Mouse (Mus musculus) heart, embryonic 13.5 days (tissue): ENCODE results near the gene Gm16867. TPM values are rescaled to one million over a fixed set of nuclear protein-coding genes. Genes with fewer than 3 reads are reported as not detected.
"Not testable (repeated sequence)": the region's sequence is repeated elsewhere in the genome, so short reads cannot be mapped to it uniquely, and the experiment has no call there.

Experiments used
- ATAC-seq: fragments of 200-750 bp; cut with Nextera tagmentation; 2 replicates; pipeline ENCODE4 v1.8.0; 2017; ENCODE audit warnings: moderate TSS enrichment; ENCODE audit not compliant: insufficient number of reproducible peaks, low FRiP score, low TSS enrichment; ENCODE audit errors: extremely low read depth
- H3K27ac ChIP-seq: fragments of 300-500 bp; sonication (generic); replicated peaks from 2 replicates; pipeline ENCODE4 v1.5.1; 2015; ENCODE audit warnings: moderate library complexity, mild to moderate bottlenecking, inconsistent platforms
- H3K27me3 ChIP-seq: fragments of 300-500 bp; sonication (generic); replicated peaks from 2 replicates; pipeline ENCODE4 v1.6.1; 2015; ENCODE audit warnings: mild to moderate bottlenecking, inconsistent platforms
- H3K36me3 ChIP-seq: fragments of 300-500 bp; sonication (generic); 2 replicates; pipeline ENCODE4 v1.6.1; 2015; ENCODE audit warnings: mild to moderate bottlenecking, inconsistent platforms
- H3K4me1 ChIP-seq: fragments of 300-500 bp; sonication (generic); 2 replicates; pipeline ENCODE4 v1.6.1; 2015; ENCODE audit warnings: inconsistent platforms
- H3K4me2 ChIP-seq: fragments of 300-500 bp; sonication (generic); 2 replicates; pipeline ENCODE4 v1.6.1; 2015; ENCODE audit warnings: inconsistent platforms, mild to moderate bottlenecking, moderate library complexity
- H3K4me3 ChIP-seq: fragments of 300-500 bp; sonication (generic); 2 replicates; pipeline ENCODE4 v1.5.1; 2015; ENCODE audit warnings: moderate library complexity, mild to moderate bottlenecking, inconsistent platforms
- H3K9ac ChIP-seq: fragments of 300-500 bp; sonication (generic); 2 replicates; pipeline ENCODE4 v1.6.1; 2015; ENCODE audit warnings: inconsistent platforms, mild to moderate bottlenecking, moderate library complexity
- H3K9me3 ChIP-seq: fragments of 300-500 bp; sonication (generic); 2 replicates; pipeline ENCODE4 v1.6.1; 2016; ENCODE audit warnings: inconsistent platforms
- WGBS: fragments of 180-500 bp; shearing (Covaris S2); methylation state at CpG from one replicate; pipeline ENCODE4 v1.1.7; 2015; ENCODE audit warnings: mixed read lengths; 5-methylcytosine and 5-hydroxymethylcytosine counted together
- polyA plus RNA-seq: library from polyadenylated mRNA; unstranded; fragments of >200 nt; fragmentation: Nextera tagmentation; extraction: Ambion mirVana; gene quantifications from 2 replicates; pipeline ENCODE4 v1.2.1, GENCODE M21; 2015

Gene Gm16867
- polyA plus RNA-seq, 1 experiment from 2014 or later: not detected

GRCm38 (mm10) chr14:69502440-69503150, 567 bp downstream of the Gm16867 start:
- not testable (repeated sequence) for H3K4me1 ChIP-seq, H3K27ac ChIP-seq, H3K36me3 ChIP-seq, H3K4me3 ChIP-seq, H3K27me3 ChIP-seq, H3K9me3 ChIP-seq, H3K9ac ChIP-seq, H3K4me2 ChIP-seq
- no CpG with 5 or more reads among the region's 73 CpGs for WGBS
- peak; percentile 35 for ATAC-seq

- H3K36me3 ChIP-seq, H3K4me1 ChIP-seq, H3K27ac ChIP-seq, H3K4me3 ChIP-seq, H3K9ac ChIP-seq, H3K27me3 ChIP-seq, ATAC-seq, H3K9me3 ChIP-seq, H3K4me2 ChIP-seq: not testable (repeated sequence)
These were observed 6.9 kb downstream of the Gm16867 start for GRCm38 (mm10) chr14:69496259-69496658.

- not testable (repeated sequence) for H3K36me3 ChIP-seq
- WGBS: no CpG with 5 or more reads among the region's 2 CpGs
These were observed 8.2 kb downstream of the Gm16867 start for GRCm38 (mm10) chr14:69494946-69495345.

GRCm38 (mm10) chr14:69494522-69494921, 8.6 kb downstream of the Gm16867 start:
- H3K4me1 ChIP-seq, H3K4me2 ChIP-seq, H3K9me3 ChIP-seq, H3K9ac ChIP-seq, H3K36me3 ChIP-seq, H3K4me3 ChIP-seq, H3K27ac ChIP-seq, ATAC-seq, H3K27me3 ChIP-seq: not testable (repeated sequence)
- no CpG with 5 or more reads among the region's 3 CpGs for WGBS

More at GRCm38 (mm10) chr14:69494946-69495345, 8.2 kb downstream of the Gm16867 start:
- H3K4me2 ChIP-seq, H3K4me3 ChIP-seq, H3K4me1 ChIP-seq, H3K27me3 ChIP-seq, H3K27ac ChIP-seq, H3K9me3 ChIP-seq, H3K9ac ChIP-seq, ATAC-seq: not testable (repeated sequence)

- not testable (repeated sequence) for H3K27ac ChIP-seq, H3K4me3 ChIP-seq, H3K4me2 ChIP-seq, H3K9me3 ChIP-seq, H3K4me1 ChIP-seq, H3K36me3 ChIP-seq, H3K27me3 ChIP-seq, H3K9ac ChIP-seq
- ATAC-seq: 0 out of 2 replicates have a peak, but pooled peaks have one; percentile 31
- WGBS: no CpG with 5 or more reads among the region's 10 CpGs
These were observed 15.2 kb downstream of the Gm16867 start for GRCm38 (mm10) chr14:69488001-69488400.

- H3K27ac ChIP-seq, H3K9ac ChIP-seq, ATAC-seq, H3K4me3 ChIP-seq, H3K4me1 ChIP-seq, H3K36me3 ChIP-seq, H3K9me3 ChIP-seq, H3K4me2 ChIP-seq, H3K27me3 ChIP-seq: not testable (repeated sequence)
- WGBS: no CpG with 5 or more reads among the region's 18 CpGs
These were observed 17.6 kb downstream of the Gm16867 start for GRCm38 (mm10) chr14:69485466-69486135.

GRCm38 (mm10) chr14:69473941-69474646, 29.1 kb downstream of the Gm16867 start:
- not testable (repeated sequence) for H3K4me2 ChIP-seq, H3K9ac ChIP-seq, H3K27ac ChIP-seq, H3K4me3 ChIP-seq, H3K9me3 ChIP-seq, ATAC-seq, H3K4me1 ChIP-seq, H3K36me3 ChIP-seq, H3K27me3 ChIP-seq
- WGBS: no CpG with 5 or more reads among the region's 11 CpGs

GRCm38 (mm10) chr14:69473322-69473721, 29.8 kb downstream of the Gm16867 start:
- H3K4me1 ChIP-seq, H3K9ac ChIP-seq, H3K4me2 ChIP-seq, H3K27ac ChIP-seq, H3K27me3 ChIP-seq, H3K4me3 ChIP-seq, H3K36me3 ChIP-seq, H3K9me3 ChIP-seq, ATAC-seq: not testable (repeated sequence)
- no CpG with 5 or more reads among the region's 2 CpGs for WGBS

GRCm38 (mm10) chr14:69470122-69470708, 32.9 kb downstream of the Gm16867 start:
- WGBS: no CpG with 5 or more reads among the region's 8 CpGs

GRCm38 (mm10) chr14:69467612-69468366, 35.4 kb downstream of the Gm16867 start:
- H3K27ac ChIP-seq, H3K27me3 ChIP-seq, H3K4me3 ChIP-seq, H3K9me3 ChIP-seq, H3K9ac ChIP-seq, ATAC-seq, H3K36me3 ChIP-seq, H3K4me2 ChIP-seq, H3K4me1 ChIP-seq: not testable (repeated sequence)
- WGBS: no CpG with 5 or more reads among the region's 17 CpGs

More at GRCm38 (mm10) chr14:69470122-69470708, 32.9 kb downstream of the Gm16867 start:
- not testable (repeated sequence) for H3K36me3 ChIP-seq, H3K27ac ChIP-seq, H3K4me1 ChIP-seq, H3K9ac ChIP-seq, H3K4me2 ChIP-seq, ATAC-seq, H3K4me3 ChIP-seq, H3K9me3 ChIP-seq, H3K27me3 ChIP-seq

- H3K4me3 ChIP-seq, ATAC-seq, H3K36me3 ChIP-seq, H3K27me3 ChIP-seq, H3K27ac ChIP-seq, H3K4me2 ChIP-seq, H3K4me1 ChIP-seq, H3K9ac ChIP-seq, H3K9me3 ChIP-seq: not testable (repeated sequence)
- WGBS: no CpG with 5 or more reads among the region's 4 CpGs
These were observed 38.7 kb downstream of the Gm16867 start for GRCm38 (mm10) chr14:69464465-69464864.
